ENCODE assay signal across 24 mouse cellular contexts in genomic region chr1:160814198-160814597, GRCm38 (mm10). TPM values are rescaled to one million over a fixed set of nuclear protein-coding genes. Genes with fewer than 3 reads are reported as not detected.
DNase-seq lines count a peak whose midpoint lies in the region; ATAC-seq lines count a peak whose summit lies in the region.
"Had no signal": no experiment of that assay in that cellular context is flagged by ENCODE, and none has a peak within 500 bp of the region (broad histone marks: within the 10 kb centered on the region; RNA-seq: fewer than 3 reads in every experiment).

No protein-coding gene starts in this region.

- H3K9ac ChIP-seq in heart, embryonic 15.5 days, result no peak overlapping the region
- H3K9ac ChIP-seq in liver, embryonic 16.5 days (ENCODE audit: low read depth, low read length), result no peak overlapping the region
- H3K9ac ChIP-seq: embryonic facial prominence, embryonic 12.5 days; embryonic facial prominence, embryonic 15.5 days; forebrain, postnatal 0 days; heart, embryonic 12.5 days; hindbrain, embryonic 14.5 days had no signal

- no peak for DNase-seq in heart, adult 9 months (ENCODE audit: low spot score in 2 of 2)
- DNase-seq in cerebellum, adult 18-20 months, result no peak
- DNase-seq in thymus, postnatal 14 days, result no peak
- DNase-seq: adrenal gland, postnatal 10 days; adrenal gland, postnatal 36 days; cerebellum, adult 2 months; cerebellum, postnatal 14 days; forebrain, postnatal 0 days; gastrocnemius, adult 2 months; gastrocnemius, postnatal 14 days; heart, adult 11 months; heart, postnatal 14 days; heart, postnatal 4 days had no signal

- no peaks in the 10 kb centered on the region for H3K36me3 ChIP-seq in heart, embryonic 15.5 days
- peaks cover 12% of the 10 kb centered on the region for H3K36me3 ChIP-seq in megakaryocyte, embryonic 14.5 days (replicated peaks; ENCODE audit: low read length)
- H3K36me3 ChIP-seq in liver, embryonic 16.5 days (ENCODE audit: control insufficient read depth, insufficient read depth), result no peaks in the 10 kb centered on the region
- H3K36me3 ChIP-seq: embryonic facial prominence, embryonic 12.5 days; embryonic facial prominence, embryonic 15.5 days; heart, embryonic 12.5 days had no signal

- WGBS in heart, embryonic 15.5 days, result 88% methylated on average over 5 of the region's 5 CpGs
- 59% methylated on average over 5 of the region's 5 CpGs for WGBS in liver, embryonic 16.5 days (ENCODE audit: insufficient replicate concordance)

- H3K27ac ChIP-seq in heart, embryonic 15.5 days, result no peak overlapping the region
- no peak overlapping the region for H3K27ac ChIP-seq in liver, embryonic 16.5 days (ENCODE audit: low read length)
- H3K27ac ChIP-seq: embryonic facial prominence, embryonic 12.5 days; embryonic facial prominence, embryonic 15.5 days; gastrocnemius, adult 2 months; hindbrain, embryonic 14.5 days; hindbrain, postnatal 0 days had no signal

- H3K4me3 ChIP-seq in heart, embryonic 15.5 days, result no peak overlapping the region
- H3K4me3 ChIP-seq in megakaryocyte, embryonic 14.5 days (replicated peaks), result peak overlapping the region; percentile 39
- no peak overlapping the region for H3K4me3 ChIP-seq in liver, embryonic 16.5 days (ENCODE audit: low read depth, low read length)
- H3K4me3 ChIP-seq: embryonic facial prominence, embryonic 12.5 days; embryonic facial prominence, embryonic 15.5 days; gastrocnemius, adult 2 months; heart, embryonic 12.5 days had no signal

- peaks cover 12% of the 10 kb centered on the region; the same call in 1 of the 2 replicates for H3K4me1 ChIP-seq in heart, embryonic 15.5 days (replicated peaks)
- H3K4me1 ChIP-seq in megakaryocyte, embryonic 14.5 days, result peaks cover 18% of the 10 kb centered on the region
- peaks cover 9% of the 10 kb centered on the region for H3K4me1 ChIP-seq in liver, embryonic 16.5 days (ENCODE audit: control insufficient read depth, low read depth, low read length)
- H3K4me1 ChIP-seq: embryonic facial prominence, embryonic 12.5 days; embryonic facial prominence, embryonic 15.5 days had no signal

- 0 out of 2 replicates have a peak, but pooled peaks have one; percentile 14 for ATAC-seq in heart, embryonic 15.5 days (replicated peaks; ENCODE audit: insufficient number of reproducible peaks, insufficient read depth, low FRiP score, low read depth)
- ATAC-seq in megakaryocyte, adult 5-6 weeks (ENCODE audit: poor library complexity, severe bottlenecking), result no peak
- ATAC-seq in liver, embryonic 16.5 days (ENCODE audit: low read depth), result peak; percentile 35; the same call in 1 of the 2 replicates
- ATAC-seq: forebrain, embryonic 14.5 days; forebrain, postnatal 0 days; hindbrain, postnatal 0 days; Patski had no signal

- no peaks in the 10 kb centered on the region for H3K27me3 ChIP-seq in heart, embryonic 15.5 days
- H3K27me3 ChIP-seq in megakaryocyte, embryonic 14.5 days (replicated peaks), result no peaks in the 10 kb centered on the region
- H3K27me3 ChIP-seq in liver, embryonic 16.5 days (ENCODE audit: control insufficient read depth, insufficient read depth, low read depth, low read length), result no peaks in the 10 kb centered on the region
- H3K27me3 ChIP-seq: embryonic facial prominence, embryonic 12.5 days; embryonic facial prominence, embryonic 15.5 days; heart, embryonic 12.5 days had no signal

- no peaks in the 10 kb centered on the region for H3K9me3 ChIP-seq in heart, embryonic 15.5 days (replicated peaks)
- peaks cover 24% of the 10 kb centered on the region for H3K9me3 ChIP-seq in megakaryocyte, embryonic 14.5 days
- no peaks in the 10 kb centered on the region for H3K9me3 ChIP-seq in liver, embryonic 16.5 days (replicated peaks; ENCODE audit: control insufficient read depth, low read length)
- H3K9me3 ChIP-seq: embryonic facial prominence, embryonic 12.5 days; embryonic facial prominence, embryonic 15.5 days; heart, embryonic 12.5 days had no signal

- no peak overlapping the region for H3K4me2 ChIP-seq in heart, embryonic 15.5 days
- H3K4me2 ChIP-seq in liver, embryonic 16.5 days (ENCODE audit: low read depth, low read length), result no peak overlapping the region
- H3K4me2 ChIP-seq: embryonic facial prominence, embryonic 12.5 days; embryonic facial prominence, embryonic 15.5 days; heart, embryonic 12.5 days; hindbrain, embryonic 14.5 days had no signal

RNA-seq across cellular contexts. Expression of gene Rabgap1l, which starts 21.2 kb away (rescaled TPM):
- 74.3 and 79.1 TPM in 2 replicates for polyA plus RNA-seq in heart, embryonic 15.5 days (2015; fragmentation: Nextera tagmentation; extraction: Ambion mirVana)
- 85.7 and 96.3 TPM in 2 replicates for polyA plus RNA-seq in megakaryocyte, embryonic 14.5 days (2012; ENCODE audit: insufficient read depth, low replicate concordance)
- total RNA-seq in megakaryocyte, adult 5-6 weeks (2015), result 60.8 and 78.6 TPM in 2 replicates
- 96.4 and 99.5 TPM in 2 replicates for total RNA-seq in megakaryocyte, adult 5-6 weeks (2017)
- 27.6 and 28.9 TPM in 2 replicates for polyA plus RNA-seq in liver, embryonic 16.5 days (2015; fragmentation: Nextera tagmentation; extraction: Ambion mirVana)
